In genomic region chr2:71794139-71794538, GRCm38 (mm10) we compare ENCODE assay signal across 23 mouse cellular contexts. TPM values are rescaled to one million over a fixed set of nuclear protein-coding genes. Genes with fewer than 3 reads are reported as not detected.
DNase-seq lines count a peak whose midpoint lies in the region; ATAC-seq and TF ChIP-seq lines count a peak whose summit lies in the region.
"Had no signal": no experiment of that assay in that cellular context is flagged by ENCODE, and none has a peak within 500 bp of the region (broad histone marks: within the 10 kb centered on the region; RNA-seq: fewer than 3 reads in every experiment).

No protein-coding gene starts in this region.

- H3K36me3 ChIP-seq in embryonic facial prominence, embryonic 13.5 days: no peaks in the 10 kb centered on the region
- H3K36me3 ChIP-seq in embryonic facial prominence, embryonic 10.5 days (replicated peaks): peaks cover 10% of the 10 kb centered on the region
- no peaks in the 10 kb centered on the region for H3K36me3 ChIP-seq in heart, embryonic 14.5 days (ENCODE audit: control insufficient read depth, insufficient read depth, low read length)
- H3K36me3 ChIP-seq in kidney, postnatal 0 days (ENCODE audit: insufficient read depth, low read length): no peaks in the 10 kb centered on the region
- no peaks in the 10 kb centered on the region for H3K36me3 ChIP-seq in stomach, postnatal 0 days (ENCODE audit: control insufficient read depth, insufficient read depth, low read length)
- H3K36me3 ChIP-seq in lung, postnatal 0 days (ENCODE audit: insufficient read depth, low read length): no peaks in the 10 kb centered on the region
- H3K36me3 ChIP-seq: hindbrain, embryonic 15.5 days; neural tube, embryonic 15.5 days had no signal

- H3K9me3 ChIP-seq in embryonic facial prominence, embryonic 13.5 days: no peaks in the 10 kb centered on the region
- no peaks in the 10 kb centered on the region for H3K9me3 ChIP-seq in embryonic facial prominence, embryonic 10.5 days
- no peaks in the 10 kb centered on the region for H3K9me3 ChIP-seq in heart, embryonic 14.5 days (ENCODE audit: control insufficient read depth, low read length)
- H3K9me3 ChIP-seq in kidney, postnatal 0 days (replicated peaks; ENCODE audit: low read length): no peaks in the 10 kb centered on the region
- H3K9me3 ChIP-seq in stomach, postnatal 0 days (ENCODE audit: control insufficient read depth, low read length): no peaks in the 10 kb centered on the region
- no peaks in the 10 kb centered on the region for H3K9me3 ChIP-seq in lung, postnatal 0 days (ENCODE audit: low read length)
- H3K9me3 ChIP-seq: hindbrain, embryonic 15.5 days; neural tube, embryonic 15.5 days had no signal

- H3K4me1 ChIP-seq in embryonic facial prominence, embryonic 13.5 days: peaks cover 25% of the 10 kb centered on the region
- H3K4me1 ChIP-seq in embryonic facial prominence, embryonic 10.5 days: peaks cover 26% of the 10 kb centered on the region
- peaks cover 7 to 18% of the 10 kb centered on the region in 2 experiments for H3K4me1 ChIP-seq in heart, embryonic 14.5 days (ENCODE audit: control insufficient read depth in 2 of 2, insufficient read depth in 2 of 2, low read length in 2 of 2)
- H3K4me1 ChIP-seq in kidney, postnatal 0 days (replicated peaks; ENCODE audit: insufficient read depth, low read length): peaks cover 24% of the 10 kb centered on the region
- no peaks in the 10 kb centered on the region; the same call in 1 of the 2 replicates for H3K4me1 ChIP-seq in stomach, postnatal 0 days (replicated peaks; ENCODE audit: control insufficient read depth, insufficient read depth)
- peaks cover 5% of the 10 kb centered on the region; the same call in 1 of the 2 replicates for H3K4me1 ChIP-seq in lung, postnatal 0 days (ENCODE audit: insufficient read depth, low read depth, low read length)

- no peak for TF ChIP-seq CTCF in kidney, postnatal 0 days (IDR thresholded peaks at IDR 0.05; ENCODE audit: low read depth)
- TF ChIP-seq CTCF in stomach, postnatal 0 days (IDR thresholded peaks at IDR 0.05; ENCODE audit: low read depth): no peak
- TF ChIP-seq CTCF in lung, postnatal 0 days (IDR thresholded peaks at IDR 0.05): no peak

- WGBS in embryonic facial prominence, embryonic 13.5 days: 56% methylated on average over 6 of the region's 6 CpGs
- 66% methylated on average over 6 of the region's 6 CpGs for WGBS in embryonic facial prominence, embryonic 10.5 days
- WGBS in heart, embryonic 14.5 days: 62% methylated on average over 6 of the region's 6 CpGs
- WGBS in kidney, postnatal 0 days: 40% methylated on average over 6 of the region's 6 CpGs
- WGBS in stomach, postnatal 0 days: 36% methylated on average over 6 of the region's 6 CpGs
- 38% methylated on average over 6 of the region's 6 CpGs for WGBS in lung, postnatal 0 days

- peak overlapping the region; percentile 22; the same call in 1 of the 2 replicates for H3K4me2 ChIP-seq in embryonic facial prominence, embryonic 13.5 days
- H3K4me2 ChIP-seq in heart, embryonic 14.5 days (ENCODE audit: low read length): peak overlapping the region; percentile 5; the same call in 1 of the 2 replicates
- no peak overlapping the region for H3K4me2 ChIP-seq in kidney, postnatal 0 days (ENCODE audit: low read length)
- H3K4me2 ChIP-seq in stomach, postnatal 0 days (replicated peaks; ENCODE audit: low read depth): no peak overlapping the region
- no peak overlapping the region for H3K4me2 ChIP-seq in lung, postnatal 0 days (replicated peaks; ENCODE audit: low read depth, low read length)
- H3K4me2 ChIP-seq: hindbrain, embryonic 15.5 days; midbrain, embryonic 11.5 days; neural tube, embryonic 15.5 days had no signal

- H3K27me3 ChIP-seq in embryonic facial prominence, embryonic 13.5 days: 0 out of 2 replicates have a peak, but pooled peaks cover 5% of the 10 kb centered on the region
- peaks cover 5% of the 10 kb centered on the region for H3K27me3 ChIP-seq in embryonic facial prominence, embryonic 10.5 days (replicated peaks; ENCODE audit: low read depth, poor library complexity, severe bottlenecking)
- H3K27me3 ChIP-seq in heart, embryonic 14.5 days (ENCODE audit: control insufficient read depth, insufficient read depth, low read length): no peaks in the 10 kb centered on the region
- no peaks in the 10 kb centered on the region for H3K27me3 ChIP-seq in kidney, postnatal 0 days (ENCODE audit: insufficient read depth, low read length)
- no peaks in the 10 kb centered on the region for H3K27me3 ChIP-seq in stomach, postnatal 0 days (ENCODE audit: control insufficient read depth, insufficient read depth, low read length)
- no peaks in the 10 kb centered on the region for H3K27me3 ChIP-seq in lung, postnatal 0 days (replicated peaks; ENCODE audit: insufficient read depth, low read length)
- H3K27me3 ChIP-seq: hindbrain, embryonic 15.5 days; neural tube, embryonic 15.5 days had no signal

- TF ChIP-seq EP300 in stomach, postnatal 0 days (optimal IDR thresholded peaks at IDR 0.05): no peak
- TF ChIP-seq EP300 in lung, postnatal 0 days (IDR thresholded peaks at IDR 0.05): no peak

- no peak overlapping the region for H3K4me3 ChIP-seq in embryonic facial prominence, embryonic 13.5 days
- no peak overlapping the region for H3K4me3 ChIP-seq in embryonic facial prominence, embryonic 10.5 days
- no peak overlapping the region for H3K4me3 ChIP-seq in heart, embryonic 14.5 days (ENCODE audit: control insufficient read depth in 1 of 2, insufficient read depth in 1 of 2, low read depth in 1 of 2, low read length in 2 of 2)
- no peak overlapping the region for H3K4me3 ChIP-seq in kidney, postnatal 0 days (replicated peaks; ENCODE audit: low read depth, low read length)
- H3K4me3 ChIP-seq in stomach, postnatal 0 days (ENCODE audit: low read depth, low read length): no peak overlapping the region
- H3K4me3 ChIP-seq in lung, postnatal 0 days (ENCODE audit: low read depth, low read length): no peak overlapping the region
- H3K4me3 ChIP-seq: hindbrain, embryonic 15.5 days; layer of hippocampus, adult 2 months; neural tube, embryonic 15.5 days had no signal

- no peak overlapping the region for H3K27ac ChIP-seq in embryonic facial prominence, embryonic 13.5 days
- no peak overlapping the region for H3K27ac ChIP-seq in embryonic facial prominence, embryonic 10.5 days (replicated peaks)
- no peak overlapping the region for H3K27ac ChIP-seq in heart, embryonic 14.5 days (replicated peaks in 1 of 2; ENCODE audit: control insufficient read depth in 1 of 2, insufficient read depth in 1 of 2, low read depth in 2 of 2, low read length in 2 of 2)
- peak overlapping the region; percentile 31; the same call in 1 of the 2 replicates for H3K27ac ChIP-seq in kidney, postnatal 0 days
- 0 out of 2 replicates have a peak overlapping the region, but pooled peaks have one; percentile 8 for H3K27ac ChIP-seq in stomach, postnatal 0 days (replicated peaks)
- no peak overlapping the region for H3K27ac ChIP-seq in lung, postnatal 0 days (ENCODE audit: low read length)
- H3K27ac ChIP-seq: hindbrain, embryonic 15.5 days; layer of hippocampus, adult 2 months; macrophage; neural tube, embryonic 15.5 days had no signal

- no peak for ATAC-seq in embryonic facial prominence, embryonic 13.5 days (ENCODE audit: insufficient number of reproducible peaks, insufficient read depth, low FRiP score, low TSS enrichment, low read depth)
- ATAC-seq in heart, embryonic 14.5 days (ENCODE audit: insufficient number of reproducible peaks, insufficient read depth, low FRiP score, low read depth): no peak
- 0 out of 2 replicates have a peak, but pooled peaks have one; percentile 27 for ATAC-seq in kidney, postnatal 0 days (replicated peaks; ENCODE audit: low FRiP score, low read depth)
- ATAC-seq in stomach, postnatal 0 days (ENCODE audit: low FRiP score, low TSS enrichment): no peak
- ATAC-seq in lung, postnatal 0 days: no peak
- ATAC-seq: forebrain, embryonic 16.5 days had no signal

- DNase-seq in embryonic facial prominence, embryonic 10.5 days (ENCODE audit: low spot score): no peak
- DNase-seq in heart, adult 9 months (ENCODE audit: low spot score in 2 of 2): no peak
- no peak for DNase-seq in kidney, postnatal 0 days (ENCODE audit: low spot score)
- DNase-seq in kidney, adult 8-10 months: no peak
- DNase-seq in stomach, postnatal 0 days (ENCODE audit: low spot score): no peak
- no peak for DNase-seq in lung, postnatal 0 days (ENCODE audit: low spot score)
- DNase-seq: adrenal gland, postnatal 25 days; cerebellum, adult 8-10 months; cerebellum, postnatal 36 days; embryo, embryonic 11 days; gastrocnemius, postnatal 10 days; layer of hippocampus, postnatal 36 days; right cerebral cortex, postnatal 14 days; spleen, adult 18-20 months; thymus, postnatal 14 days had no signal

- no peak overlapping the region; the same call in 1 of the 2 replicates for H3K9ac ChIP-seq in embryonic facial prominence, embryonic 13.5 days
- H3K9ac ChIP-seq in heart, embryonic 14.5 days (ENCODE audit: low read length): no peak overlapping the region
- no peak overlapping the region for H3K9ac ChIP-seq in kidney, postnatal 0 days (ENCODE audit: low read depth, low read length)
- no peak overlapping the region for H3K9ac ChIP-seq in stomach, postnatal 0 days (ENCODE audit: low read length)
- no peak overlapping the region for H3K9ac ChIP-seq in lung, postnatal 0 days (replicated peaks; ENCODE audit: low read depth)
- H3K9ac ChIP-seq: hindbrain, embryonic 15.5 days; neural tube, embryonic 15.5 days had no signal

RNA-seq across cellular contexts. Expression of gene Itga6, which starts 48.7 kb away (rescaled TPM):
- polyA plus RNA-seq in embryonic facial prominence, embryonic 13.5 days (2015; fragmentation: Nextera tagmentation; extraction: Ambion mirVana): 37.7 and 42.4 TPM in 2 replicates
- 30.7 and 31.6 TPM in 2 replicates for polyA plus RNA-seq in embryonic facial prominence, embryonic 10.5 days (2016; fragmentation: Nextera tagmentation; extraction: Ambion mirVana)
- polyA plus RNA-seq in heart, embryonic 14.5 days (2014; fragmentation: Nextera tagmentation; extraction: Ambion mirVana): 96.4 and 103 TPM in 2 replicates
- 82.4 and 84.5 TPM in 2 replicates for polyA plus RNA-seq in kidney, postnatal 0 days (2015; fragmentation: Nextera tagmentation; extraction: Ambion mirVana)
- polyA plus RNA-seq in stomach, postnatal 0 days (2015; fragmentation: Nextera tagmentation; extraction: Ambion mirVana): 51.5 and 51.9 TPM in 2 replicates
- 78.2 and 79.1 TPM in 2 replicates for polyA plus RNA-seq in lung, postnatal 0 days (2015; fragmentation: Nextera tagmentation; extraction: Ambion mirVana)

Comparison
In these comparisons a context has a peak if more than half of its experiments do, and no peak if none do; other contexts are left out.
1. H3K27ac ChIP-seq: peak in kidney, postnatal 0 days (single experiment) and stomach, postnatal 0 days (single experiment); none in embryonic facial prominence, embryonic 13.5 days (single experiment), embryonic facial prominence, embryonic 10.5 days (single experiment), heart, embryonic 14.5 days (0 of 2) and lung, postnatal 0 days (single experiment).
2. H3K4me2 ChIP-seq: peak in embryonic facial prominence, embryonic 13.5 days (single experiment) and heart, embryonic 14.5 days (single experiment); none in kidney, postnatal 0 days (single experiment), stomach, postnatal 0 days (single experiment) and lung, postnatal 0 days (single experiment).